Mouse (Mus musculus): ENCODE results near the gene Gm10645.

GRCm38 (mm10) chr8:83135086-83135485, 30.9 kb downstream of the Gm10645 start:
- TF ChIP-seq CTCF (IDR thresholded peaks at IDR 0.05; ENCODE audit: low read depth) = no peak
- no peak for TF ChIP-seq EP300 (IDR thresholded peaks at IDR 0.05; ENCODE audit: low read depth)
